ENCODE assay signal across 18 mouse cellular contexts in genomic region chr14:118869712-118870111, GRCm38 (mm10). TPM values are rescaled to one million over a fixed set of nuclear protein-coding genes. Genes with fewer than 3 reads are reported as not detected.
DNase-seq lines count a peak whose midpoint lies in the region; ATAC-seq and TF ChIP-seq lines count a peak whose summit lies in the region.
"Had no signal": no experiment of that assay in that cellular context is flagged by ENCODE, and none has a peak within 500 bp of the region (broad histone marks: within the 10 kb centered on the region; RNA-seq: fewer than 3 reads in every experiment).

No protein-coding gene starts in this region.

- H3K9ac ChIP-seq in lung, postnatal 0 days (replicated peaks; ENCODE audit: low read depth), result no peak overlapping the region
- no peak overlapping the region for H3K9ac ChIP-seq in liver, embryonic 13.5 days
- no peak overlapping the region for H3K9ac ChIP-seq in stomach, embryonic 16.5 days (ENCODE audit: low read length)
- H3K9ac ChIP-seq: embryonic facial prominence, embryonic 13.5 days; hindbrain, embryonic 13.5 days had no signal

- no peaks in the 10 kb centered on the region for H3K9me3 ChIP-seq in lung, postnatal 0 days (ENCODE audit: low read length)
- H3K9me3 ChIP-seq in liver, embryonic 13.5 days (replicated peaks), result no peaks in the 10 kb centered on the region
- H3K9me3 ChIP-seq in stomach, embryonic 16.5 days (replicated peaks; ENCODE audit: control insufficient read depth, low read length), result no peaks in the 10 kb centered on the region
- H3K9me3 ChIP-seq: embryonic facial prominence, embryonic 13.5 days; hindbrain, embryonic 13.5 days had no signal

- no peak overlapping the region for H3K4me3 ChIP-seq in lung, postnatal 0 days (ENCODE audit: low read depth, low read length)
- no peak overlapping the region for H3K4me3 ChIP-seq in liver, embryonic 13.5 days (replicated peaks)
- H3K4me3 ChIP-seq in stomach, embryonic 16.5 days (replicated peaks; ENCODE audit: low read length), result no peak overlapping the region
- H3K4me3 ChIP-seq: embryonic facial prominence, embryonic 13.5 days; hindbrain, embryonic 13.5 days had no signal

- no peak for DNase-seq in lung, postnatal 0 days (ENCODE audit: low spot score)
- no peak for DNase-seq in lung, postnatal 36 days
- peak; percentile 63 for DNase-seq in c-Kit-positive CD71-positive TER-119-positive erythroid progenitor cells, embryonic 14.5 days (ENCODE audit: low spot score)
- DNase-seq in liver, embryonic 13.5 days, result no peak
- DNase-seq in left cerebral cortex, postnatal 4 days, result no peak
- no peak for DNase-seq in cerebellum, postnatal 25 days
- DNase-seq in adrenal gland, adult (ENCODE audit: inconsistent age in 2 of 2, low spot score in 1 of 2), result no peak
- DNase-seq: cerebellum, adult 11-12 months; kidney, adult 11 months; kidney, postnatal 14 days; lung, postnatal 10 days; midbrain, embryonic 14.5 days; thymus, postnatal 25 days had no signal

- no peak for TF ChIP-seq CTCF in lung, postnatal 0 days (IDR thresholded peaks at IDR 0.05)

- intact Hi-C loops in left cerebral cortex, postnatal 4 days (cut with DNase I), result no loop called here

- H3K27me3 ChIP-seq in lung, postnatal 0 days (replicated peaks; ENCODE audit: insufficient read depth, low read length), result no peaks in the 10 kb centered on the region
- H3K27me3 ChIP-seq in liver, embryonic 13.5 days, result no peaks in the 10 kb centered on the region
- H3K27me3 ChIP-seq in stomach, embryonic 16.5 days (ENCODE audit: control insufficient read depth, insufficient read depth, low read length), result no peaks in the 10 kb centered on the region
- H3K27me3 ChIP-seq: embryonic facial prominence, embryonic 13.5 days; hindbrain, embryonic 13.5 days had no signal

- 0 out of 2 replicates have a peak, but pooled peaks cover 3% of the 10 kb centered on the region for H3K36me3 ChIP-seq in lung, postnatal 0 days (ENCODE audit: insufficient read depth, low read length)
- no peaks in the 10 kb centered on the region for H3K36me3 ChIP-seq in liver, embryonic 13.5 days
- H3K36me3 ChIP-seq in stomach, embryonic 16.5 days (ENCODE audit: control insufficient read depth, insufficient read depth, low read length), result no peaks in the 10 kb centered on the region

- H3K4me1 ChIP-seq in lung, postnatal 0 days (ENCODE audit: insufficient read depth, low read depth, low read length), result peaks cover 3% of the 10 kb centered on the region; the same call in 1 of the 2 replicates
- H3K4me1 ChIP-seq in liver, embryonic 13.5 days (replicated peaks), result peaks cover 44% of the 10 kb centered on the region
- H3K4me1 ChIP-seq in stomach, embryonic 16.5 days (ENCODE audit: control insufficient read depth, insufficient read depth, low read length), result no peaks in the 10 kb centered on the region

- no peak overlapping the region for H3K4me2 ChIP-seq in lung, postnatal 0 days (replicated peaks; ENCODE audit: low read depth, low read length)
- peak overlapping the region; percentile 33 for H3K4me2 ChIP-seq in liver, embryonic 13.5 days
- H3K4me2 ChIP-seq in stomach, embryonic 16.5 days (ENCODE audit: low read depth, low read length), result no peak overlapping the region
- H3K4me2 ChIP-seq: embryonic facial prominence, embryonic 13.5 days; hindbrain, embryonic 13.5 days had no signal

- ATAC-seq in lung, postnatal 0 days, result peak; percentile 80
- peak; percentile 94 for ATAC-seq in liver, embryonic 13.5 days (ENCODE audit: low read depth)
- peak; percentile 53; the same call in 1 of the 2 replicates for ATAC-seq in stomach, embryonic 16.5 days (ENCODE audit: insufficient read depth, low FRiP score)
- ATAC-seq: activated CD4-positive, CD25-positive, alpha-beta regulatory T cell, adult 4 months; CD4-positive, CD25-positive, alpha-beta regulatory T cell, adult 4 months had no signal

- 52% methylated on average over 6 of the region's 6 CpGs for WGBS in lung, postnatal 0 days
- 45% methylated on average over 6 of the region's 6 CpGs for WGBS in liver, embryonic 13.5 days (ENCODE audit: insufficient replicate concordance)
- 65% methylated on average over 6 of the region's 6 CpGs for WGBS in stomach, embryonic 16.5 days

- peak; percentile 35; the same call in 1 of the 2 replicates for TF ChIP-seq EP300 in lung, postnatal 0 days (IDR thresholded peaks at IDR 0.05)

- no peak overlapping the region for H3K27ac ChIP-seq in lung, postnatal 0 days (ENCODE audit: low read length)
- H3K27ac ChIP-seq in liver, embryonic 13.5 days, result peak overlapping the region; percentile 25; the same call in 1 of the 2 replicates
- H3K27ac ChIP-seq in stomach, embryonic 16.5 days (ENCODE audit: low read length), result no peak overlapping the region
- H3K27ac ChIP-seq: hindbrain, embryonic 13.5 days had no signal

RNA-seq across cellular contexts. Expression of gene Dzip1, which starts 55.5 kb away (rescaled TPM):
- 4.0 and 5.0 TPM in 2 replicates for polyA plus RNA-seq in lung, postnatal 0 days (2015; fragmentation: Nextera tagmentation; extraction: Ambion mirVana)
- polyA plus RNA-seq in liver, embryonic 13.5 days (2015; fragmentation: Nextera tagmentation; extraction: Ambion mirVana), result 2.1 and 2.6 TPM in 2 replicates
- polyA plus RNA-seq in stomach, embryonic 16.5 days (2015; fragmentation: Nextera tagmentation; extraction: Ambion mirVana), result 9.5 and 10.1 TPM in 2 replicates
- total RNA-seq in left cerebral cortex, postnatal 4 days (2021), result 100 to 1,000 TPM; 180 to 196 TPM
